ENCODE assay signal across 13 mouse cellular contexts in genomic region chr4:114409511-114409910, GRCm38 (mm10). TPM values are rescaled to one million over a fixed set of nuclear protein-coding genes. Genes with fewer than 3 reads are reported as not detected.
DNase-seq lines count a peak whose midpoint lies in the region; ATAC-seq and TF ChIP-seq lines count a peak whose summit lies in the region.
"Had no signal": no experiment of that assay in that cellular context is flagged by ENCODE, and none has a peak within 500 bp of the region (broad histone marks: within the 10 kb centered on the region; RNA-seq: fewer than 3 reads in every experiment).

No protein-coding gene starts in this region.

- H3K36me3 ChIP-seq in heart, adult 2 months (ENCODE audit: control insufficient read depth, insufficient read depth, low read length) = peaks cover 2% of the 10 kb centered on the region
- 0 out of 2 replicates have a peak, but pooled peaks cover 4% of the 10 kb centered on the region for H3K36me3 ChIP-seq in lung, embryonic 14.5 days (ENCODE audit: insufficient read depth)

- H3K79me2 ChIP-seq in heart, adult 2 months (replicated peaks; ENCODE audit: control insufficient read depth, insufficient read depth, low read length) = no peaks in the 10 kb centered on the region

- H3K9ac ChIP-seq in heart, adult 2 months (ENCODE audit: low read depth, low read length) = 0 out of 2 replicates have a peak overlapping the region, but pooled peaks have one; percentile 1
- H3K9ac ChIP-seq in lung, embryonic 14.5 days = no peak overlapping the region

- H3K4me3 ChIP-seq in heart, adult 2 months = no peak overlapping the region
- H3K4me3 ChIP-seq in lung, embryonic 14.5 days (ENCODE audit: low read depth, low read length) = no peak overlapping the region

- no peak overlapping the region; the same call in 1 of the 2 replicates for H3K27ac ChIP-seq in heart, adult 2 months
- H3K27ac ChIP-seq in lung, embryonic 14.5 days (ENCODE audit: low read depth) = no peak overlapping the region

- ATAC-seq in lung, embryonic 14.5 days (ENCODE audit: insufficient read depth) = no peak

- no peaks in the 10 kb centered on the region for H3K9me3 ChIP-seq in lung, embryonic 14.5 days (ENCODE audit: low read depth, low read length)

- DNase-seq in heart, adult 2 months = no peak
- DNase-seq in heart, postnatal 14 days = no peak
- DNase-seq in lung, embryonic 14.5 days = no peak
- no peak for DNase-seq in lung, adult 18-20 months
- DNase-seq in ZHBTc4 (ENCODE audit: low read depth, low spot score) = peak; percentile 16
- peak; percentile 49 for DNase-seq in kidney, postnatal 10 days
- no peak for DNase-seq in layer of hippocampus, postnatal 10 days (ENCODE audit: low spot score in 2 of 2)
- DNase-seq in frontal cortex, postnatal 10 days (ENCODE audit: low spot score in 2 of 2) = no peak
- DNase-seq: adrenal gland, postnatal 25 days; cerebellum, adult 11-12 months; layer of hippocampus, adult 9-11 months; right cerebral cortex, postnatal 25 days; thymus, postnatal 4 days had no signal

- H3K4me2 ChIP-seq in lung, embryonic 14.5 days = peak overlapping the region; percentile 38; the same call in 1 of the 2 replicates

- TF ChIP-seq CTCF in heart, adult 2 months (IDR thresholded peaks at IDR 0.05) = no peak
- no peak for TF ChIP-seq CTCF in lung, embryonic 14.5 days (IDR thresholded peaks at IDR 0.05; ENCODE audit: low read depth)

- TF ChIP-seq POLR2A in heart, adult 2 months (IDR thresholded peaks at IDR 0.05; ENCODE audit: insufficient read depth, low read depth, low read length) = no peak

- H3K27me3 ChIP-seq in heart, adult 2 months (ENCODE audit: control insufficient read depth, insufficient read depth, low read length) = no peaks in the 10 kb centered on the region
- H3K27me3 ChIP-seq in lung, embryonic 14.5 days (ENCODE audit: insufficient read depth, low read length) = peaks cover 16% of the 10 kb centered on the region

- no peak for TF ChIP-seq EP300 in heart, adult 2 months (IDR thresholded peaks at IDR 0.05; ENCODE audit: insufficient read depth, low read depth, low read length)

- intact Hi-C loops in heart, adult 2 months (cut with DNase I) = loop anchor here (5.0 kb wide), 3 partner anchors 33 to 203 kb away; no protein-coding TSS in a partner anchor
- intact Hi-C loops in heart, postnatal 14 days (cut with DNase I) = loop anchor here (5.0 kb wide), 3 partner anchors 33 to 63 kb away; no protein-coding TSS in a partner anchor

- peaks cover 5% of the 10 kb centered on the region for H3K4me1 ChIP-seq in heart, adult 2 months (ENCODE audit: control insufficient read depth, insufficient read depth, low read length)
- H3K4me1 ChIP-seq in lung, embryonic 14.5 days (ENCODE audit: insufficient read depth) = 0 out of 2 replicates have a peak, but pooled peaks cover 3% of the 10 kb centered on the region

RNA-seq across cellular contexts. Expression of gene Trabd2b, which starts 3.0 kb away (rescaled TPM):
- 10 to 100 TPM; 60.1 to 69.8 TPM for total RNA-seq in heart, adult 2 months (2021)
- polyA plus RNA-seq in heart, adult 2 months (2012; rRNA removed) = 29.1 and 42.7 TPM in 2 replicates
- 10 to 100 TPM; 42.2 to 50.0 TPM for total RNA-seq in heart, postnatal 14 days (2021)
- 4.6 and 4.7 TPM in 2 replicates for polyA plus RNA-seq in lung, embryonic 14.5 days (2014; fragmentation: Nextera tagmentation; extraction: Ambion mirVana)
- total RNA-seq in layer of hippocampus, postnatal 10 days (2021) = 1 to 10 TPM; 1.3 to 1.5 TPM

Comparison
In these comparisons a context has a peak if more than half of its experiments do, and no peak if none do; other contexts are left out.
1. DNase-seq: peak in ZHBTc4 (single experiment) and kidney, postnatal 10 days (single experiment); none in heart, adult 2 months (0 of 2), heart, postnatal 14 days (0 of 2), lung, embryonic 14.5 days (single experiment), lung, adult 18-20 months (0 of 2), layer of hippocampus, postnatal 10 days (0 of 2) and frontal cortex, postnatal 10 days (0 of 2).
2. RNA of gene Trabd2b, which starts 3.0 kb away (total RNA-seq): 60.1 to 69.8 TPM in heart, adult 2 months and 42.2 to 50.0 TPM in heart, postnatal 14 days; 1.3 to 1.5 TPM in layer of hippocampus, postnatal 10 days; every median in the first group is over 10 times any median in the second.